In genomic region chr10:60690960-60691359, GRCm38 (mm10) we compare ENCODE assay signal across 12 mouse cellular contexts. TPM values are rescaled to one million over a fixed set of nuclear protein-coding genes. Genes with fewer than 3 reads are reported as not detected.
DNase-seq lines count a peak whose midpoint lies in the region; ATAC-seq lines count a peak whose summit lies in the region.
"Had no signal": no experiment of that assay in that cellular context is flagged by ENCODE, and none has a peak within 500 bp of the region (broad histone marks: within the 10 kb centered on the region; RNA-seq: fewer than 3 reads in every experiment).

No protein-coding gene starts in this region.

- peaks cover 45% of the 10 kb centered on the region for H3K27me3 ChIP-seq in neural tube, embryonic 13.5 days

- no peaks in the 10 kb centered on the region for H3K9me3 ChIP-seq in neural tube, embryonic 13.5 days
- H3K9me3 ChIP-seq: embryonic facial prominence, embryonic 12.5 days; forebrain, embryonic 12.5 days; intestine, embryonic 15.5 days had no signal

- no peak overlapping the region for H3K9ac ChIP-seq in neural tube, embryonic 13.5 days
- H3K9ac ChIP-seq: embryonic facial prominence, embryonic 12.5 days; forebrain, embryonic 12.5 days; intestine, embryonic 15.5 days had no signal

- no peak for ATAC-seq in neural tube, embryonic 13.5 days (ENCODE audit: low read depth)
- ATAC-seq: intestine, embryonic 15.5 days had no signal

- H3K4me1 ChIP-seq in neural tube, embryonic 13.5 days (replicated peaks) = peaks cover 25% of the 10 kb centered on the region

- 0 out of 2 replicates have a peak overlapping the region, but pooled peaks have one; percentile 38 for H3K27ac ChIP-seq in neural tube, embryonic 13.5 days (replicated peaks)
- H3K27ac ChIP-seq: embryonic facial prominence, embryonic 12.5 days; forebrain, embryonic 12.5 days; intestine, embryonic 15.5 days had no signal

- no peak overlapping the region for H3K4me3 ChIP-seq in neural tube, embryonic 13.5 days
- H3K4me3 ChIP-seq: embryonic facial prominence, embryonic 12.5 days; forebrain, embryonic 12.5 days; intestine, embryonic 15.5 days had no signal

- peak; percentile 94 for DNase-seq in heart, adult 11 months
- no peak for DNase-seq in heart, adult 9 months (ENCODE audit: low spot score in 2 of 2)
- no peak for DNase-seq in neural tube, embryonic 10.5 days (ENCODE audit: extremely low spot score, low spot score)
- peak; percentile 65 for DNase-seq in lung, postnatal 10 days
- DNase-seq in thymus, postnatal 36 days = peak; percentile 35 to 65
- no peak for DNase-seq in spleen, adult 12 weeks (ENCODE audit: low spot score)
- DNase-seq in gastrocnemius, postnatal 25 days = no peak
- DNase-seq: gastrocnemius, postnatal 10 days had no signal

- H3K36me3 ChIP-seq in neural tube, embryonic 13.5 days = no peaks in the 10 kb centered on the region
- H3K36me3 ChIP-seq: embryonic facial prominence, embryonic 12.5 days; forebrain, embryonic 12.5 days; intestine, embryonic 15.5 days had no signal

- WGBS in neural tube, embryonic 13.5 days = 40% methylated on average over 6 of the region's 6 CpGs

- no peak overlapping the region for H3K4me2 ChIP-seq in neural tube, embryonic 13.5 days
- H3K4me2 ChIP-seq: embryonic facial prominence, embryonic 12.5 days; forebrain, embryonic 12.5 days; intestine, embryonic 15.5 days had no signal

RNA-seq across cellular contexts. Expression of gene Cdh23, which starts 5.3 kb away (rescaled TPM):
- 1.3 and 1.4 TPM in 2 replicates for polyA plus RNA-seq in neural tube, embryonic 13.5 days (2015; fragmentation: Nextera tagmentation; extraction: Ambion mirVana)
- 1 to 10 TPM; 2.2 to 3.8 TPM for total RNA-seq in gastrocnemius, postnatal 25 days (2021)

Comparison
In these comparisons a context has a peak if more than half of its experiments do, and no peak if none do; other contexts are left out.
1. DNase-seq: peak in heart, adult 11 months (single experiment), lung, postnatal 10 days (single experiment) and thymus, postnatal 36 days (2 of 2); none in heart, adult 9 months (0 of 2), neural tube, embryonic 10.5 days (single experiment), spleen, adult 12 weeks (single experiment) and gastrocnemius, postnatal 25 days (single experiment).